Mouse (Mus musculus) small intestine, adult 2 months (tissue): ENCODE results near the gene Rccd1.

Experiments
- CTCF ChIP-seq: fragments of 200-500 bp; IDR thresholded peaks from 2 replicates; pipeline ENCODE4 v1.5.1; 2012; ENCODE audit warnings: low read depth, mild to moderate bottlenecking, control low read depth, inconsistent platforms, low read length, moderate library complexity, mixed read lengths; ENCODE audit not compliant: insufficient replicate concordance, insufficient read length; ENCODE audit errors: extremely low read depth
- POLR2A ChIP-seq: fragments of 200-500 bp; IDR thresholded peaks from 2 replicates; pipeline ENCODE4 v1.6.1; 2012; ENCODE audit warnings: low read depth, mild to moderate bottlenecking, control low read depth, inconsistent platforms, low read length, moderate library complexity

GRCm38 (mm10) chr7:80294764-80295648 is 29.2 kb downstream of the Rccd1 start:
- TF ChIP-seq POLR2A (no peak), CTCF (no peak)
